Comparison of ENCODE assay signal across 9 mouse cellular contexts in the genomic region with DNA sequence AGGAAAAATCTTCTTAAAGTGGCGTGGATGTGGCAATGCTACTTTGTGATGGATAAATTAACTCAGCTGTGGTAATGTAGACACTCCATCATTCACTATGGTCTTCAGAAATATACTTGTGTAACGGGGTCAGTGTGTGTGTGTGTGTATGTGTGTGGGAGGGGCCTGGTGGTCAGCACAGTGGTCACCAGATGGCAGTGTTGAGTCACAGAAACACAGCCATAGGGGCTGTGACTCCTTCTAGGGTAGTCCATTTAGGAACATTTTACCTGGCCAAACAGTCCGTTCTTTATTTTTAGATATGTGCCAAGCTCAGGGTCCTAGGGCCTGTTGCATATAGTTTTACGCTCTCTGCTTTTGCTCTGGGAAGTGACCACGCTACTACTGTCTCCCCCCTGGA.
A peak's percentile ranks its signal among the peaks of the same experiment; 100 is the strongest.
DNase-seq lines count a peak whose midpoint lies in the region; ATAC-seq and TF ChIP-seq lines count a peak whose summit lies in the region.
"Had no signal": no experiment of that assay in that cellular context is flagged by ENCODE, and none has a peak within 500 bp of the region (broad histone marks: within the 10 kb centered on the region; RNA-seq: fewer than 3 reads in every experiment).

No protein-coding gene starts in this region.

- no peaks in the 10 kb centered on the region for H3K4me1 ChIP-seq in neural tube, embryonic 15.5 days
- no peaks in the 10 kb centered on the region for H3K4me1 ChIP-seq in intestine, embryonic 15.5 days (replicated peaks)
- H3K4me1 ChIP-seq: hindbrain, embryonic 15.5 days had no signal

- H3K4me3 ChIP-seq in neural tube, embryonic 15.5 days (replicated peaks), result no peak overlapping the region
- H3K4me3 ChIP-seq in intestine, embryonic 15.5 days (replicated peaks), result no peak overlapping the region
- H3K4me3 ChIP-seq: hindbrain, embryonic 15.5 days had no signal

- H3K9me3 ChIP-seq in neural tube, embryonic 15.5 days (replicated peaks), result no peaks in the 10 kb centered on the region
- no peaks in the 10 kb centered on the region for H3K9me3 ChIP-seq in intestine, embryonic 15.5 days
- H3K9me3 ChIP-seq: hindbrain, embryonic 15.5 days had no signal

- peak; percentile 46 for DNase-seq in gastrocnemius, postnatal 10 days
- DNase-seq in gastrocnemius, adult 8-10 months (ENCODE audit: low spot score in 2 of 2), result no peak
- DNase-seq in neural tube, embryonic 10.5 days (ENCODE audit: extremely low spot score, low spot score), result peak; percentile 45
- peak; percentile 57 for DNase-seq in brain, embryonic 14.5 days (ENCODE audit: low read depth)
- peak; percentile 3 for DNase-seq in skeletal muscle tissue, adult 2 months (ENCODE audit: low read depth, low spot score)
- no peak for DNase-seq in ovary, adult 18-20 months (ENCODE audit: low spot score)

- TF ChIP-seq CTCF in brain, embryonic 14.5 days (IDR thresholded peaks at IDR 0.05; ENCODE audit: borderline replicate concordance, extremely low read depth, insufficient read depth, insufficient read length), result peak; percentile 65; the same call in 1 of the 2 replicates

- 78% methylated on average over 5 of the region's 5 CpGs for WGBS in neural tube, embryonic 15.5 days
- 77% methylated on average over 5 of the region's 5 CpGs for WGBS in intestine, embryonic 15.5 days

- H3K27me3 ChIP-seq in neural tube, embryonic 15.5 days (replicated peaks), result no peaks in the 10 kb centered on the region
- no peaks in the 10 kb centered on the region for H3K27me3 ChIP-seq in intestine, embryonic 15.5 days (replicated peaks)
- H3K27me3 ChIP-seq: hindbrain, embryonic 15.5 days had no signal

- no peaks in the 10 kb centered on the region for H3K36me3 ChIP-seq in neural tube, embryonic 15.5 days
- no peaks in the 10 kb centered on the region for H3K36me3 ChIP-seq in intestine, embryonic 15.5 days
- H3K36me3 ChIP-seq: hindbrain, embryonic 15.5 days had no signal

- no peak overlapping the region for H3K9ac ChIP-seq in neural tube, embryonic 15.5 days (replicated peaks)
- no peak overlapping the region for H3K9ac ChIP-seq in intestine, embryonic 15.5 days
- H3K9ac ChIP-seq: hindbrain, embryonic 15.5 days had no signal

- H3K27ac ChIP-seq in neural tube, embryonic 15.5 days (replicated peaks), result no peak overlapping the region
- no peak overlapping the region for H3K27ac ChIP-seq in intestine, embryonic 15.5 days
- H3K27ac ChIP-seq: hindbrain, embryonic 15.5 days had no signal

- no peak for ATAC-seq in neural tube, embryonic 15.5 days (ENCODE audit: low FRiP score)
- 0 out of 2 replicates have a peak, but pooled peaks have one; percentile 48 for ATAC-seq in intestine, embryonic 15.5 days

- no peak overlapping the region for H3K4me2 ChIP-seq in neural tube, embryonic 15.5 days
- H3K4me2 ChIP-seq in intestine, embryonic 15.5 days (replicated peaks), result no peak overlapping the region
- H3K4me2 ChIP-seq: hindbrain, embryonic 15.5 days had no signal

- TF ChIP-seq POLR2A in brain, embryonic 14.5 days (IDR thresholded peaks at IDR 0.05; ENCODE audit: borderline replicate concordance, extremely low read depth, insufficient read depth, insufficient read length, poor library complexity, severe bottlenecking), result no peak

Comparison
In these comparisons a context has a peak if more than half of its experiments do, and no peak if none do; other contexts are left out.
1. DNase-seq: peak in gastrocnemius, postnatal 10 days (single experiment), neural tube, embryonic 10.5 days (single experiment), brain, embryonic 14.5 days (single experiment) and skeletal muscle tissue, adult 2 months (single experiment); none in gastrocnemius, adult 8-10 months (0 of 2) and ovary, adult 18-20 months (single experiment).